Mouse (Mus musculus) thymus, postnatal 14 days (tissue): ENCODE data around the gene Tppp2.

ENCODE experiments used
- DNase-seq: peaks from one replicate; pipeline ENCODE4 v3.0.0; 2021

The Tppp2 gene

GRCm38 (mm10) chr14:51960316-51960715 lies 42.1 kb downstream of the Tppp2 start:
- DNase-seq = no peak

- no peak for DNase-seq
Observed at GRCm38 (mm10) chr14:51967400-51967799, 49.2 kb downstream of the Tppp2 start.
